Mouse (Mus musculus) cerebellum, postnatal 4 days (tissue): Measurements from ENCODE around the gene Tigar.

Source experiments
- DNase-seq, 2 experiments: peaks; one replicate each; pipeline ENCODE4 v3.0.0; 2022; ENCODE audit warnings: low spot score in 2 of 2, mixed read lengths in 1 of 2

The Tigar gene

DNA sequence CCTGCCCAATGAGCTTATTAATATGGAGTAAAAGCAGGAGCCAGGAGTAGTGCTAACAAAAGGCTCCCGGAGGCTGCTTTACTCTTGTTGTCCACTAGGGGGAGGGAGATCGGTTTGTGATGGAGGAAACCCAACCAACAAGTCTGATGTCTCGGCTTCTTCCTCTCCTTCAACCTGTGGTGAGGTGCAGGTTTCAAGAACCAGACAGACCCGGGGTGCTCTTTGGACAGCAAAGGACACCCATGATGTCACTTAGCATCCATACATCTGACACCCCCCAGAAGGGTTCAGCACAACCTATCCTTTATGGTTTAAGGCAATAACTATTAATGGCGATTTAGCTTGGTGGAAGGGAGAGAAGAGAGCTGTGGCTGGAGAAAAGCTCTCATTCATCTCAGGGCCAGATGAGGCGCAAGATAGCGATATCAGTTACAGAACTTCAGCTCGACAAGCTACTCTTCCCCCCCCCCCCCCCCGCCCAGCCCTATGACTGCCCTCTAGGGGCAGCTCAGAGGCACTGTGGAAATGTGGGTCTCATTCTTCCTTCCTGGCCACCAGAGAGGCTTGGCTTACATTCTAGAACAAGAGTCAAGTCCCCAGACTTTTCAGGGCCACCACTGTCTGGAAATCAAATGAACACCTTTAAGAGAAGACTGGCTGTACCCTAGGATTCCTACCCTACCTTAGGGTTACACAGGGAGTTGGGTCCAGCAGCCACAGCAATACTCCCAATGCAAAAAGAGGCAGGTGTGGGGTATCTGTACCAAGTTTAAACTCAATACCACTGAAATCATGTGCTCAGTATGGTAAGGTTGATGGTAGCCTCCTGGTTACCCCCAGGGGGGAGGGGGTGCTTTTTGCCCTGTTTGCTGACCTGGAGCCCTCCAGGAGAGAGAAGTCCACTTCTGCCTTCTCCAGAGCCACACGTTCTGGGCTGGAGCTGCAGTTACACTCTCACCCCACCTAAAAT, 33.1 kb upstream of the Tigar start:
- no peak for DNase-seq

DNA sequence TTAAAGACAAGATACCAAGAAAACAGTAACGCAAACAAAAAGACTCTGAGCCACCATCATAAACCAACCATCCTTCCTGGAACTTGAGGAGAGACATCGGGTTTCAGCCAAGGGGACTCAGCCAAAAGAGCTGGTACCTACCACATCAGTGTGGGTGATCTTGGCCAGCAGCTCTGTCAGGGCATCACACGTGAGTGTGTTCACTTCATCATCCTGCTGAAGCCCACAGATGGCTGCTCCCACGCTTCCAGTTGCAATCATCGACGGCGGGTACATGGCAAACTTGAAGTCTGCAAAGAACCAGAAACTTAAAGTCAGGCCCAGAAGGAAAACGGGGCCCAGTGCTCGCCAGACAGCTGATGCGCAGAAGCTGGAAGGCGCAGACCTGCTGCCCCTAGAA, 29.6 kb upstream of the Tigar start:
- no peak for DNase-seq

DNA sequence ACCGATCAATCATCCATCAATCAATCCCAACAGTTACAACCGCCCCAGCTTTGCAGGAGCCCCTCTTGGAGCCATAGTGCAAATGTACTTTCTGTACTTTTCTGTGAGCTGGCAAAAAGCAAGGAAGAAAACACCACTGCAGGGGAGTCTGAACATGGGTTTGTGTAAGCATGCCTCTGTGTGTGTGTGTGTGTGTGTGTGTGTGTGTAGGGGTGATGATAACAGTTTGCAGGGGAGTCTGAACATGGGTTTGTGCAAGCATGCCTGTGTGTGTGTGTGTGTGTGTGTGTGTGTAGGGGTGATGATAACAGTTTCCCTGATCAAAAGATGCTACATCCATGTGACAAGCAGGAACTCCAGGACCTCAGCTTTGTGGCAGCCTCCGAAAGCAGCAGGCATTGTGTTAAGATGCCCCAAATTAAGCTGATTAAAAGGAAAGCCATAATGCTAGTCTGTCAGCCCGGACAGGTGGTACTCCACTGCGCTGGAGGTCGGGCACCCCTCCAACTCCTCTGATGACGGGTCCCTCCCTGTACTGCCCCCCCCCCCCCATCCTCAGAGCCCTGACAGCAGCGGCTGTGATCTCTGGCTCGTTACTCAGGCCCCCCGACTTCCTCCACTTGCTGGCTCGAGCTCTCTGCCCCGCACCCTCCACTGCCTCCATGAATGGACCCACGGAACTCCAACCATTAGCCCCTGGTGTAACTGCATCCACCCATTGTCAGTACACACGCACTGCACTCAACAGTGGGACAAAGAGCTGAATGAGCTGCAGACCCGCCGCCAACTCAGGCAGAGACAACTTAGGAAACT, 24.3 kb upstream of the Tigar start:
- peak in 1 of 2 experiments; percentile 64 for DNase-seq

DNA sequence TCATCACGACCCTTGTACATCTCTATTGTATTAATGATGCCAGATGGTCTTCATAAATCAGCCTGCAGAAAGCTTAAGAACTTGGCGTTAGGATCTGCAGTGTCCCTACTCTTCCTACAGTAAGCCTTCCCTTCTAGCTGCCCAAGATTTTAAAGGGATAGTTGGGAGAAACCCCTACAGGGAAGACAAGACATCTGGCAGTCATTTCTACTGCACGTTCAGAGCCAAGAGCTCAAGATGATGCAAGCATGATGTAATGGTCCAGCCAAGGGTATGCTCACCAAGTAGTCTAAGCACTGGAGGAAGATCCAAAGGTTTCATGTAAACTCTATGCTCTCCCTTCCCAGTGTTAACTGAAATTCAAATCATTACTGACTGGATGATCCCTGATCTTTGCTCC, 23.4 kb upstream of the Tigar start:
- DNase-seq: no peak

DNA sequence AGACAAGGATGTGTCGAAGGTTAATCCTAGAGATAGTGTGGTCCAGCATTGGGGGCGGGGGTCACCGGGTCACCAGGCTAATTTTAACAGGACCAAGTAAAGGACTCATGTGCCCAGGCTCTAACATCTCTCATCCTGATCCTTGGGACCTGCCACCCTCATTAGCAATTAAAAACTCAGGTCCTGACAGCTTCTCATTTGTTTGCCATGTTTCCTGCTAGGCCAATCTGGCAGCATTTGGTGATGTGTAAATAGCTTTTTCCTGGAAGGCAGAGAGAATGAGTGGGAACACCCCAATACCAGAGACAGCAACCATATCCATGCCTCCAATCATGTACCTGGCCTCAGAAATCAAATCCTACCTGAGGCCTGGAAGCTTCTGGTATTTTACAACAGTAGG, 22.6 kb upstream of the Tigar start:
- DNase-seq: no peak

DNA sequence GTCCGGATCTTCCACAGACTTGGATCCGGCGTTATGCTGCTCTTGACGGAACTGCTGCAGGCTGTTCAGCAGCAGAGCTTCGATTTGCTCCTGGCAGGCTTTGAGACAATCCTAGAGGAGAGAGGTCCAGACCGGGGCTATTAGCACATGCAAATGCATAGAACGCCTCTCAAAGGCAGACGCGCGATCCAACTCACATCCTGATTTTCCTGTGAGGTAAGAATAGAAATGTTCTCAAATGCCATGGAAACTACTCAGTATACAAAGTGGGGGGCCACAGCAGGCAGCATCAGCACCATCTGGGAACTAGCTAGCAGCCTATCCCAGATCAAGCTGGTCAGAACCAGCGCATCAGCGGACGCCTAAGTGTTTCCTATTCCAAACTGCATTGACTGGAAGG, 21.0 kb upstream of the Tigar start:
- DNase-seq: no peak

DNA sequence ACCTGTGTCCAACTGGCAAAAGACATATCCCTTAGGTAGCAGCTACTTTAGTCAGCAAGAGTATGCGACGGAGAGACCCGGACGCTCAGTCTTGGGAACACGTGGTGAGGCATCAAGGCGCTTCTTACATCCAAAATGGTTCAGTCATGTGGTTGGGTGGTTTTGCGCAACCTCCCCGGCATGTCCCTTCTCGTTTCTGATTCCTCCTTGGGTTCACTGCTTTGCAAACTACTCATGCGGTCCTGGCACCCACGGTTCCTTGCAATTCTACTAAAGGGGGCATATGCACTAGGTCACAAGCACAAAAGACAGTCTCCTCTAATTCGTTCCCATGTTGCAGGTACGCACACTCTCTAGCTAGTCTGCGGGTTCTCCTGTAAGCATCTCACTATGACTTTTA, 20.3 kb upstream of the Tigar start:
- DNase-seq: no peak

DNA sequence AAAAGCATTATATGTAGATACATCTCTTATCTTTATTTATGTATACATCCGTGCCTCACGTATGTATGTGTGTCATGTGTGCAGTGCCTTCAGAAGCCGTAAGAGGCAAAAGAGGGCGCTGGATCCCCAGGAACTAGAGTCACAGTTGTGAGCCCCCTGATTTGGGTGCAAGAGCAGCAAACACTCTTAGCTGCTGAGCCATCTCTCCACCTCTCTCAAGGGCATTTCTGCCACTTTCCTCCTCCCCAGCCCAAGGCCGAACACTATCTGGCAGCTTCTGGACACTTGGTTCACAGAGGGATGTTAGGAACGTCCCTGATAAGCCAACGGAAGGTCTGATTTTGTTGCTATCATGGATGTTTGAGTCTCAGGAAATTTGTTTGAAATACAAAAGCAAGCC, 14.1 kb upstream of the Tigar start:
- no peak for DNase-seq

DNA sequence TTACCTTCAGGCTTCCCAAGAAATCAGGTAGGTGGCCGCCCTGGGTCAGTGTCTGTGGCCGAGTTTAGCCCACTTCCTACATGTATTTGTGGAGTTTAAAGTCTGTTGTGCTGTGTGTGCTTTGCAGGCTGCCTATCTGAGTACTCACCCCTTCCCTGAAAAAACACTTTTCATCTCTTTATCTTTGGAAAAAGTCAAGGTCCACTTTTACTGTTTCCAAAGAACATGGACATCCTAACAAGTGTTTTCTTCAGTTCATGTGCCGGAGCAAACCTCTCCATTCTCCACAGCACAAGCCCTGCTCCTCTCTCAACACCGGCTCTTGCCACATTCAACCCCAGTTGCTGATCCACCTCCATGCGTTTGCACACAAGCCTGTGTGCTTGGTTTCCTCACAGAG, 13.6 kb upstream of the Tigar start:
- DNase-seq: no peak

DNA sequence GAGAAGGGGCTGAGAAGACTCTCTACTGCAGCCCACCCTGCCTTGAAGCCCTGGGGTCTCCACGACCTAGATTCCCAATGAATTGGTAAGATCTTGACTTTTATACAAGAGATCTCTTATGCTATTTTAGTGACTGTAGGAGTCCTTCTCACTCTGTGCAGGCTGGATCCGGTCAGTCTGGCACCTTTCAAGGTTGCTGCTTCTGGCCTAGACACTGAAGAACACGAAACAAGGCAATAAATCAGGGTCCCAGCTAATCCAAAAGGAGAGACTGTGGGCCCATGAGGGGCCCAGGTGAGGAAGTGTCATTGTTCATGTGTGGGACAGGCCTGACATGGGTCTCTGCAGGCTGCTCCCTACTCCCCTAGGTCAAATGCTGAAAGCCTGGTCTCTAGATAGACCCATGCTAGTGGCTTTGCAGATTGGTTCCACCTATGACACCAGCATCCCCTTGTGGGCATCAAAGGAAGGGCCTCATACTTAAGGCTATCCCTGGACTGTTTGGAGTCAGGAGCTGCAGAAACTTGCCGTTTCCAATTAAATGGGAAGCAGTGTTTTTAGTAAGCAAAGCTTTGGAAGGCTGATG, 13.0 kb upstream of the Tigar start:
- DNase-seq: no peak

DNA sequence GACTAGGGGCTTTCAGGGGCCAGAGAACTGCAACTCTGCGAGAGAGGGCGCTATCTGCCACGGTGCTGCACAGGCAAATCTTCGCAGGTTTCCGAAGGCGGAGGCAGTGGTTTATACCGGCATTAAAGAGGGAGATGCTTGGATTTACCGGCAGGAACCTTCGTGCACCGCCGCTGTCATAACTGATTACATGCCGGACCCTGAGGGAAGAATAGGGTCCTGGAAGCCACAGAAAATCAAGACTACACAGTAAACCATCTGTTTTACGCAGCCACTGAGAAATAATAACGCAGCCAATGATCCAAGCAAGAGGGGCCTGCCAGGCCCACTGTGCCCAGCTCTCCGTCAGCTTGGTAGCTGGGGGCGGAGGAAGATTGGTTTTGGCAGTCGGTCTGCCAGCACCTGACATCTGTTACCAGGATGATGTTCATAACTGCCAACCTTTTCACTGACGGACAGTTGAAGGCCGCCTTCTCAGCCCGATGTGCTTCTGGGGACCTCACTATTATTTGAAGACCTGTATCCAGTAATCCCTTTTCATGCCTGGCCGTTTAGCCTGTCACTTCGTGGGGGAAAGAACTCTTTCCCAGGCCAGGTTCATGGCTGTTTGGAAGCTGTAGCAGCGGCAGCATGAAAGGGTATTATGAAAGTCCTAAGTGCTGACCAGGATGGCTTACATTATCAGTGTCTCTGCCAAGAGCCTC, 5.5 kb upstream of the Tigar start:
- peak in 1 of 2 experiments; percentile 67 for DNase-seq

DNA sequence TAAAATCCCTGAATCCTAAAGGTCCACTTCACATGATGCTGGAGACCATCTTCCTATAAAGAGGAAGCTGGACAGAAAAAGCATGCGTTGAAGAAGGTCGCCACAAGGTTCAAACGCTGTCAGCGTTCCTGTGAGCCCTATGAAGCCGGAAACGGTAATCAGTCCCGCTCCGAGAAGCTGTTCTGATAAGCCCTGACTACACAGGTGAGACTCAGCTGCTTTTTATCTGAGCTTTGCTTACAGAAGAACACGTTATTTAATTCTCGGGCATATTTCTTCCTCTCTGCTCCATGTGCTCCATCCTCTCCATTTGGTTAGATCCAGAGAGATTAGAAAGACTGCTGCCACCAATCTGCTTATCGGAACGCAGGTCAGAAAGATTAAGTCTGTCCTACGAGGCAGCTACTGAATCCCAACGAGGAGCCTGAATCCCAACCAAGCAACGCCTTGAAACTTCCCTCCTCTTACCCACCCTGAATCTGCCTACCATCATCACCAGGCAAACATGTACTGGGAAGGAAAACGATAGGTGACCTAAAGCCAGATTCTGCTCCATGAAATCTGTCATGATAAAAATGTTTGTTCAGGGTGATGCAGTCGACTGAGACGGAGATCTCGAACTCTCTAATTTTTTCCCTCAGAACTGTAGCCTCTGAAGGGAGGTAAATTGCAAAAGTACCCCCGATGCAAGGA, 843 bp downstream of the Tigar start:
- no peak for DNase-seq

DNA sequence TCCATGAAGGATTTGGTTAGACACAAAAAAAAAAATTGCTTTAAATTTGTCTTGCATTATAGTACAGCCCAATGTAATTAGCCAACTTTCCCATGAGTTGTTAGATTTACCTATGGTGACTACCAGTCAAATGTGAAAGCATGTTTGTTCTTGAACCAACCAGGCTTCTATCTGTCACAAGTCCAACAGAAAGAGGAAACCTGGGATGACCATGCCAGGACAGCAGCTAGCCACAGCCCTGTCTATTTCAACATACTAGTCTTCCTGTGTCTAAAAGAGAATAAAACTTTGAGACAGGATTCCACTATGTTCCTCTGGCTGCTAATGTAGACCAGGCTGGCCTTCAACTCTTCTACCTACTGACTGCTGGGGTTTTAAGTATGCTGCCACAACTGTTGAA, 1.9 kb downstream of the Tigar start:
- DNase-seq: no peak

DNA sequence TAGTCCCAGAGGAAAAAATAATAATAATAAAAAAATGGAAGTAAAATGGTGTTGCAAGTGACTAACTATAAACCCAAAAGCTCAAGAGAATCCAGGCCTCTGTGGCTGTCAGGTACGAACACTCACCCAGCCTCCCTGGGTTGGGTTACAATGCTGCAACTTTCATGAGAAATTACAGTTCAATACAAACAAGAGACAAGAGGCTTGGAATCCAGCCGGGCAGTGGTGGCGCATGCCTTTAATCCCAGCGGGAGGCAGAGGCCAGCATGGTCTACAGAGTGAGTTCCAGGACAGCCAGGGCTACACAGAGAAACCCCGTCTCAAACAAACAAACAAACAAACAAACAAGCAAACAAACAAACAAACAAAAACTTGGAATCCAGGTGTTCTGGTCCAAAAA, 2.6 kb downstream of the Tigar start:
- DNase-seq: no peak

DNA sequence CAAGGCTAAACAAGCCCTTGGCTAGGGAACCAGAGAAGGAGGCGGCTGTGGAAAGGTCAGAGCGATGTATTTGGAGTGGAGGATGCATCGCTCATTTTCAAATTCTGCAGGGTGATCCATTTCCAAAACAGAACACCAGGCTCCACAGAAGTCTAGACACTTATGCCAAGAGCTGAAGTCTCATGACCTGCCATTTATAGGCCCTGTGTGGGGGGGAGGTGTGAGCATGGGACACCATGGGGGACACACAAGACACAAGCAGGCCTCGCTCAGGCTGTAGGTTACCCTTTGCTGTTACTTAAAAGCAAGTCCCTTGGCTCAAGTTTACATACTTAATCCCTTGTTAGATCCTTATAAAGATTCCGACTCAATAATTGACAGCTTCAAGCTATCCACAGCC, 3.2 kb downstream of the Tigar start:
- no peak for DNase-seq

DNA sequence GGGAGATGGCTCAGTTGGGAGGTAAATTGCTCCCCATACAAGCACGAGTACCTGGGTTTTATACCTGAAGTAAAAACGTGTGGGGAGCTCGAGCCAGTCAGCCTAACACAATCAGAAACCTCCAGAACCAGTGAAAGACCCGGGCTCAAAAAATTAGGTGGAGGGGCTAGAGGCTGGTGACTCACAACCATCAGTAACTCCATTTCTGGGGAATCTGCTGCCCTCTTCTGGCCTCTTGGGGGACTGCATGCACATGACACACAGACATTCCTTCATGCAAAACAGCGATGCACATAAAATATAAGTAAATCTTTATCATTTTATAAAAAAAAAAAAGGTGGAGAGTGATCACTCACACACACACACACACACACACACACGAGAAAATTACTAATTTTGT, 4.2 kb downstream of the Tigar start:
- peak; percentile 45 to 68 for DNase-seq

DNA sequence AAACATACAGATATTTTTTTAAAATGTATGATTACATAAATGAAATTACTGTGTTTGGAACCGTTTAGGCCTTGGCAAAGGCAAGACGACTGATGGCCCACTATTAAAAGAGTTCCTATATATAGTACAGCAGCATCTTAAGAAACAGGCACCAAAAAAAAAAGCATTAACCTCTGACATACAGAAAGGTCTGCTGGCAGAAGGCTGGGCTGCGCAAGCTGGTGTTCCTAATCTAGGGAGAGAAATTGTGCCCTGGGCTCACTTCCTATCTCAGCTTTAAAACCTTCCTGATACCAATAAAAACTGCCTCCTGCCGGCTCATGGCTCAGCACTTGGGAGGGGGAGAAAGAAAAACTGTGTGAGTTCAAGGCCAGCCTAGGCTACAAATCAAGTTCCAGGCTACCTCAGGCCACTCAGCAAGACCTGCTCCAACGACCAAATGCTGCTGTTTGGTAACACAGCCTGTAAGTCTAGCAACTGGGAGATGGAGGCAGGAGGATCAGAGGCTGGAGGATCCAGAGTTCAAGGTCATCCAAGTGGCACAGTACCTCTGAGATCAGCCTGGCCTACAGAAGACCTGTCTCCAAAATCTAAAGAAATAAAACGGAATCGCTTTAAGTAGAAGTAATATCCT, 4.8 kb downstream of the Tigar start:
- no peak for DNase-seq

DNA sequence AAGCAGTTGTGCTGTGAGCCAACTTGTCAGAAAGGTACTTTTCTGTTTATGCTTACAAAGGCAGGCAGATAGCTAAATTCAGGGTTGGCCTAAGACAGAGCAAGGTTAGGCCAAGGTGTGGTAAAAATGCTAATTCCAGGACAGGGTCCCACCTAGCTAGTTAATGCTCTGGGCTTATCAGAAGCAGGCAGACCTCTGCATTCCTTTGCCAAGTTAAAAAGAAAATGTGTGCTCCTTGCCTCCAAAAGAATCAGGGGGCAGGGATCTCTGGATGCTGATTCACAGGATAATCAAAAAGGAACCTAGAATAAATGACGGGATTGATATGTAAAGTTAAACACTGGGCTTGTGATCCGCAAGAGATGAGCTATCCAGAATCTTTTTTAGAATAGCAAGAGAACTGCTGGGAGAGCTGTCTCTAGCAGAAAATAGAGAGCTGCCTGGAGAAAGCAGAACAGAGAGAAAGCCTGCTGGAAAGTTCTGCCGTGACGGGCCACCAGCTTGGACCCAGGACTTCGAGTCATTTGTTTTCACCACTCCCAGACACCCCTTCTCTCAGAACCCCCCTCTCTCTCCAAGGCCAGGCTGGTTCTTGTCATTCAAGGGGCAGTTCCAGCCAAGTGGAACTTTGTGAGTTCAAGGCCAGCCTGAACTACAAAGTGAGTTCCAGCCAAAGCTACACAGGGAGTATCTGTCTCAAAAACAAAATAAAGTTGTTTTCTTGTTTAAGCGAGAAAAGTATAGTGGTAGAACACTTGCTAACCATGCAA, 5.7 kb downstream of the Tigar start:
- no peak for DNase-seq

DNA sequence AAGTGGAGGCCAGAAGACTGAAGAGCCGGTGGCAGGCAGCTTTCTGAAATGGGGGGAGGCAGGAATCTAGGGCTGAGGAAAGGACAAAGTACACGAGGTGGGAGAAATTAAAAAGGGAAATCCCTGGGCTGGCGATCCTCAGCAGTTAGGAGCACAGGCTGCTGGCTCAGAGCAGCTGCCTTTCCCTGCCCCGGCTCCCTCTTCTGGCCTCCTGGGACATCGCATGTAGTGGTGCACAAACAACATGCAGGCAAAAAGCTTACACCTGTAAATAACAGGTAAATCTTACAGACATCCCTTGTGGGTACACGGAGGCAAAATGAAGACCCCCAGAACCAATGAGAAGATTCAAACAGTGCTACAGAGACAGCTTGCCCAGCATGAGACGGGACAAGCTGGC, 14.8 kb downstream of the Tigar start:
- DNase-seq: no peak

DNA sequence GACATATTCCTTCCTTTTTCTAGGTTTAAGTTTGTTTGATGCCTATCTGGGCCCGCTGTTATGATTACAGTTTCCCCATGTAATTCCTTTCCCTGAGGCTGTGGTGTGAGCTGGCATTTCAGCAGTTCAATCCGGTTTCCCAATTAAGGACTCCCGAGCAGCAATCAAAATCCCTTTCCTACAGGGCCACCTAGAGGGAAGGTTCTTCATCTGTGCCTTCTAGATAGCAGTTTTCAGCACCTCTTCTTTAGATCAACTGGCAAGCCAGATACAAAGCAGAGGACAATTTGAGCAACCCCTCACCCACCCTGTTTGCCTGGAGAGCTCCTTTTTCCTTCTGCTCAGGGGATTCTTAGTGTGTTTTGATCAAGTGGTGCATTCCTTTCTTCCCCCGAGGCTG, 22.6 kb downstream of the Tigar start:
- DNase-seq: peak in 1 of 2 experiments; percentile 49
